Mouse (Mus musculus): ENCODE measurements at regions not wholly inside any gene's neighbourhood (a gene's known extent, or its start where the extent isn't known, plus 50 kb on each side); places are given as distances from the start of the nearest gene placed in this dataset.

- TF ChIP-seq ZNF384 (IDR thresholded peaks at IDR 0.05; ENCODE audit: low read depth, low read length) (no peak), CHD2 (IDR thresholded peaks at IDR 0.05; ENCODE audit: low read depth, low read length) (peak; percentile 69; the same call in 1 of the 2 replicates)
Measured at GRCm38 (mm10) chr8:18480081-18480480, 498.0 kb downstream of the Defb40 start.
